Comparison of ENCODE assay signal across 11 mouse cellular contexts in the genomic region with DNA sequence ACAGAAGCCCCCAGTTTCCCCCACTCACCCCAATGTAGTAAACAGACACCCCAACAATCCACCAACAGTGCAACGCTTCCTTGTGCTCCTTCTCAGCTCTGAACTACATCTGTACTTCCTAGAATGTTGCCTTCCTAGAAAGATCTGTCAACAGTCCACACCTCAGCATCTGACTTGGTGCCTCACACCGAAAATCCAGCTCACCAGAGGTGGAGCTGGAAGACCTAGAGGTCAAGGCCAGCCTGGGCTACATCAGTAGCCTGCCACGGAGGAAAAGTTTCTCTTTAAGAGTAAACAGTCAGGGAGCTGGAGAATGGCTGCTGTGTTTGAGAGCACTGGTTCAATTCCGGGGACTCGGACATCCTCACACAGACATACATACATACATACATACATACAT. TPM values are rescaled to one million over a fixed set of nuclear protein-coding genes. Genes with fewer than 3 reads are reported as not detected.
A peak's percentile ranks its signal among the peaks of the same experiment; 100 is the strongest.
DNase-seq lines count a peak whose midpoint lies in the region; ATAC-seq and TF ChIP-seq lines count a peak whose summit lies in the region.
"Had no signal": no experiment of that assay in that cellular context is flagged by ENCODE, and none has a peak within 500 bp of the region (broad histone marks: within the 10 kb centered on the region; RNA-seq: fewer than 3 reads in every experiment).

No protein-coding gene starts in this region.

- ATAC-seq in limb, embryonic 13.5 days (ENCODE audit: low FRiP score, low read depth), result no peak
- ATAC-seq in liver, embryonic 16.5 days (ENCODE audit: low read depth), result peak; percentile 46
- ATAC-seq: forebrain, embryonic 13.5 days had no signal

- TF ChIP-seq POLR2A in heart, adult 2 months (IDR thresholded peaks at IDR 0.05; ENCODE audit: insufficient read depth, low read depth, low read length), result no peak
- no peak for TF ChIP-seq POLR2A in bone marrow, adult 2 months (IDR thresholded peaks at IDR 0.05; ENCODE audit: borderline replicate concordance, control insufficient read depth, low read depth, low read length)

- peak overlapping the region; percentile 15; the same call in 1 of the 2 replicates for H3K9ac ChIP-seq in heart, adult 2 months (ENCODE audit: low read depth, low read length)
- no peak overlapping the region for H3K9ac ChIP-seq in limb, embryonic 13.5 days
- peak overlapping the region; percentile 51 for H3K9ac ChIP-seq in liver, embryonic 16.5 days (ENCODE audit: low read depth, low read length)
- H3K9ac ChIP-seq: forebrain, embryonic 13.5 days; midbrain, embryonic 12.5 days had no signal

- no peak for TF ChIP-seq CTCF in heart, adult 2 months (IDR thresholded peaks at IDR 0.05)
- TF ChIP-seq CTCF in bone marrow, adult 2 months (IDR thresholded peaks at IDR 0.05; ENCODE audit: control insufficient read depth, insufficient read depth, low read length), result no peak

- TF ChIP-seq EP300 in heart, adult 2 months (IDR thresholded peaks at IDR 0.05; ENCODE audit: insufficient read depth, low read depth, low read length), result no peak

- no peak for DNase-seq in heart, adult 2 months
- no peak for DNase-seq in heart, postnatal 25 days (ENCODE audit: low spot score)
- DNase-seq in limb, embryonic 10.5 days (ENCODE audit: low spot score), result no peak
- no peak for DNase-seq in layer of hippocampus, adult 11-12 months (ENCODE audit: low spot score)
- no peak for DNase-seq in left cerebral cortex, postnatal 4 days
- DNase-seq: cerebellum, postnatal 14 days had no signal

- WGBS in heart, adult 2 months, result 30% methylated on average over 5 of the region's 5 CpGs
- WGBS in limb, embryonic 13.5 days, result 71% methylated on average over 5 of the region's 5 CpGs
- WGBS in limb, embryonic 10.5 days, result 74% methylated on average over 5 of the region's 5 CpGs
- 23% methylated on average over 5 of the region's 5 CpGs for WGBS in bone marrow, adult 2 months
- 23% methylated on average over 5 of the region's 5 CpGs for WGBS in liver, embryonic 16.5 days (ENCODE audit: insufficient replicate concordance)

- intact Hi-C loops in heart, adult 2 months (cut with DNase I), result loop anchor here (2.0 to 5.0 kb wide), 4 partner anchors 32 to 110 kb away; partner anchors contain the start of gene Utrn
- intact Hi-C loops in heart, postnatal 25 days (cut with DNase I), result loop anchor here (2.0 kb wide), 1 partner anchor 56 kb away; the partner anchor contains the start of gene Utrn
- intact Hi-C loops in left cerebral cortex, postnatal 4 days (cut with DNase I), result no loop called here

- no peaks in the 10 kb centered on the region for H3K9me3 ChIP-seq in limb, embryonic 13.5 days
- no peaks in the 10 kb centered on the region for H3K9me3 ChIP-seq in limb, embryonic 10.5 days (replicated peaks)
- no peaks in the 10 kb centered on the region for H3K9me3 ChIP-seq in liver, embryonic 16.5 days (replicated peaks; ENCODE audit: control insufficient read depth, low read length)
- H3K9me3 ChIP-seq: forebrain, embryonic 13.5 days; midbrain, embryonic 12.5 days had no signal

- H3K4me1 ChIP-seq in heart, adult 2 months (ENCODE audit: control insufficient read depth, insufficient read depth, low read length), result peaks cover 37% of the 10 kb centered on the region
- H3K4me1 ChIP-seq in limb, embryonic 13.5 days, result peaks cover 40% of the 10 kb centered on the region
- peaks cover 50% of the 10 kb centered on the region for H3K4me1 ChIP-seq in limb, embryonic 10.5 days
- peaks cover 2% of the 10 kb centered on the region; the same call in 1 of the 2 replicates for H3K4me1 ChIP-seq in bone marrow, adult 2 months (ENCODE audit: control insufficient read depth, insufficient read depth, low read length)
- H3K4me1 ChIP-seq in liver, embryonic 16.5 days (ENCODE audit: control insufficient read depth, low read depth, low read length), result peaks cover 37% of the 10 kb centered on the region

- 0 out of 2 replicates have a peak overlapping the region, but pooled peaks have one; percentile 7 for H3K4me2 ChIP-seq in limb, embryonic 13.5 days (replicated peaks)
- H3K4me2 ChIP-seq in liver, embryonic 16.5 days (ENCODE audit: low read depth, low read length), result peak overlapping the region; percentile 68
- H3K4me2 ChIP-seq: forebrain, embryonic 13.5 days; midbrain, embryonic 12.5 days had no signal

- H3K79me2 ChIP-seq in heart, adult 2 months (replicated peaks; ENCODE audit: control insufficient read depth, insufficient read depth, low read length), result peaks cover 4% of the 10 kb centered on the region; the same call in 1 of the 2 replicates

- H3K27ac ChIP-seq in heart, adult 2 months, result peak overlapping the region; percentile 95
- H3K27ac ChIP-seq in limb, embryonic 13.5 days, result no peak overlapping the region
- H3K27ac ChIP-seq in limb, embryonic 10.5 days, result no peak overlapping the region
- peak overlapping the region; percentile 21; the same call in 1 of the 2 replicates for H3K27ac ChIP-seq in bone marrow, adult 2 months (ENCODE audit: control insufficient read depth, insufficient read depth, low read depth, low read length, poor library complexity)
- H3K27ac ChIP-seq in liver, embryonic 16.5 days (ENCODE audit: low read length), result peak overlapping the region; percentile 82
- H3K27ac ChIP-seq: forebrain, embryonic 13.5 days; midbrain, embryonic 12.5 days had no signal

- peaks cover 4% of the 10 kb centered on the region for H3K36me3 ChIP-seq in heart, adult 2 months (ENCODE audit: control insufficient read depth, insufficient read depth, low read length)
- H3K36me3 ChIP-seq in limb, embryonic 13.5 days, result no peaks in the 10 kb centered on the region
- no peaks in the 10 kb centered on the region for H3K36me3 ChIP-seq in limb, embryonic 10.5 days
- no peaks in the 10 kb centered on the region for H3K36me3 ChIP-seq in liver, embryonic 16.5 days (ENCODE audit: control insufficient read depth, insufficient read depth)
- H3K36me3 ChIP-seq: midbrain, embryonic 12.5 days had no signal

- no peaks in the 10 kb centered on the region for H3K27me3 ChIP-seq in heart, adult 2 months (ENCODE audit: control insufficient read depth, insufficient read depth, low read length)
- H3K27me3 ChIP-seq in limb, embryonic 13.5 days, result no peaks in the 10 kb centered on the region
- H3K27me3 ChIP-seq in limb, embryonic 10.5 days (ENCODE audit: low read depth, poor library complexity, severe bottlenecking), result no peaks in the 10 kb centered on the region
- H3K27me3 ChIP-seq in liver, embryonic 16.5 days (ENCODE audit: control insufficient read depth, insufficient read depth, low read depth, low read length), result no peaks in the 10 kb centered on the region
- H3K27me3 ChIP-seq: forebrain, embryonic 13.5 days; midbrain, embryonic 12.5 days had no signal

- peak overlapping the region; percentile 63 for H3K4me3 ChIP-seq in heart, adult 2 months
- H3K4me3 ChIP-seq in limb, embryonic 13.5 days, result no peak overlapping the region
- no peak overlapping the region for H3K4me3 ChIP-seq in limb, embryonic 10.5 days
- H3K4me3 ChIP-seq in bone marrow, adult 2 months (replicated peaks; ENCODE audit: control insufficient read depth, low read depth, low read length), result peak overlapping the region; percentile 3
- peak overlapping the region; percentile 48 for H3K4me3 ChIP-seq in liver, embryonic 16.5 days (ENCODE audit: low read depth, low read length)
- H3K4me3 ChIP-seq: forebrain, embryonic 13.5 days; midbrain, embryonic 12.5 days had no signal

RNA-seq across cellular contexts. Expression of gene Utrn, which starts 56.5 kb away (rescaled TPM):
- 10 to 100 TPM; 61.8 to 68.1 TPM for total RNA-seq in heart, adult 2 months (2021)
- 18.8 and 33.4 TPM in 2 replicates for polyA plus RNA-seq in heart, adult 2 months (2012; rRNA removed)
- 10 to 100 TPM; 67.1 to 69.4 TPM for total RNA-seq in heart, postnatal 25 days (2021)
- polyA plus RNA-seq in limb, embryonic 13.5 days (2015; fragmentation: Nextera tagmentation; extraction: Ambion mirVana), result 89.9 and 90.2 TPM in 2 replicates
- polyA plus RNA-seq in limb, embryonic 10.5 days (2016; fragmentation: Nextera tagmentation; extraction: Ambion mirVana), result 40.2 and 49.0 TPM in 2 replicates
- polyA plus RNA-seq in bone marrow, adult 2 months (2011; ENCODE audit: insufficient read depth, insufficient read length, low replicate concordance, missing spikeins), result 6.9 and 31.4 TPM in 2 replicates
- 8.6 and 10.2 TPM in 2 replicates for polyA plus RNA-seq in liver, embryonic 16.5 days (2015; fragmentation: Nextera tagmentation; extraction: Ambion mirVana)
- total RNA-seq in left cerebral cortex, postnatal 4 days (2021), result 10 to 100 TPM; 32.1 to 34.6 TPM

Comparison
In these comparisons a context has a peak if more than half of its experiments do, and no peak if none do; other contexts are left out.
1. H3K27ac ChIP-seq: peak in heart, adult 2 months (single experiment), bone marrow, adult 2 months (single experiment) and liver, embryonic 16.5 days (single experiment); none in limb, embryonic 13.5 days (single experiment) and limb, embryonic 10.5 days (single experiment).
2. H3K4me3 ChIP-seq: peak in heart, adult 2 months (single experiment), bone marrow, adult 2 months (single experiment) and liver, embryonic 16.5 days (single experiment); none in limb, embryonic 13.5 days (single experiment) and limb, embryonic 10.5 days (single experiment).